Mouse (Mus musculus): ENCODE results near the gene Mtch1. TPM values are rescaled to one million over a fixed set of nuclear protein-coding genes. Genes with fewer than 3 reads are reported as not detected.

Gene Mtch1
- total RNA-seq, 1 experiment: 217 TPM

DNA sequence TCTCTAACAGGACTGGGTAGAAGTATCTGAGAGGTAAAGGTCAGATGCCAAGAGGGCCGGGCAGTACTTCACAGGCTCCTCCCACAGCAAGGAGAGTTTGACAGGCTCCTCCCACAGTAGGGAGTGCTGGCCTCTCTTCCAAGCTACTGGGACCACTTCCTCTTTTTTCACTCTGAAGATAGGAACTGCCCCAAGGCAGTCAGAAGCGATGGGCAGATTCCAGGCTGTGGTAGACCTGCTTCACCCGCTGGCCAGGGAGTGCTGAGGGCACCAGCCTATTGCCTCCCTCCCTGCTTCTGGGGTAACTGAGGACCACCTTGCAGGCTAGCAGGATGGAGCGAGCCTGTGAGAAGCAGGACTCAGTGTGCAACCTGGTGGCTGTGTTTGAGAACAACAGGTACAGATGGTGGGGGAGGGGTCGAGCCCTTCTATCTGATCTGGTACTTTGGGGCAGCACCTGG lies 13.1 kb upstream of the Mtch1 start, which contains the start of gene Fgd2:
Fgd2 (plus strand) TSS at position 154 of the 461 bp plus-strand sequence.
- in situ Hi-C loops (cut with MboI; ENCODE audit: low sequenced_read_pairs in 2 of 2, unreplicated experiment in 2 of 2): no loop called here
- H3K36me3 ChIP-seq (ENCODE audit: control insufficient read depth, insufficient read depth, low read length, poor library complexity, severe bottlenecking): no peaks in the 10 kb centered on the region
- H3K4me1 ChIP-seq (ENCODE audit: control insufficient read depth in 2 of 2, insufficient read depth in 2 of 2, low read length in 2 of 2, poor library complexity in 1 of 2): peaks cover 0 to 11% of the 10 kb centered on the region in 2 experiments; a peak in 1 of 4 replicates
- no peak within 1 kb of the TSS for H3K9ac ChIP-seq (ENCODE audit: insufficient read depth, low read depth, low read length, poor library complexity, severe bottlenecking)
- no peak for TF ChIP-seq ZNF384 (IDR thresholded peaks at IDR 0.05; ENCODE audit: low read depth, low read length)
- TF ChIP-seq MAFK (IDR thresholded peaks at IDR 0.05; ENCODE audit: insufficient read depth, low read depth, low read length): no peak
- TF ChIP-seq HCFC1 (IDR thresholded peaks at IDR 0.05; ENCODE audit: borderline replicate concordance, insufficient read depth, low read length): no peak
- DNase-seq (ENCODE audit: low read depth, low spot score): no peak
- no peaks in the 10 kb centered on the region for H3K9me3 ChIP-seq (ENCODE audit: control insufficient read depth, insufficient read depth, low read depth, low read length)
- 0 out of 4 replicates have a peak within 1 kb of the TSS, but pooled peaks of 1 of the 2 experiments have one; percentile 15 for H3K4me3 ChIP-seq (ENCODE audit: insufficient read depth in 1 of 2, low read depth in 1 of 2, low read length in 2 of 2, poor library complexity in 1 of 2, severe bottlenecking in 1 of 2)
- no peak within 1 kb of the TSS for H3K27ac ChIP-seq (ENCODE audit: insufficient read depth, low read depth, low read length, poor library complexity, severe bottlenecking)

DNA sequence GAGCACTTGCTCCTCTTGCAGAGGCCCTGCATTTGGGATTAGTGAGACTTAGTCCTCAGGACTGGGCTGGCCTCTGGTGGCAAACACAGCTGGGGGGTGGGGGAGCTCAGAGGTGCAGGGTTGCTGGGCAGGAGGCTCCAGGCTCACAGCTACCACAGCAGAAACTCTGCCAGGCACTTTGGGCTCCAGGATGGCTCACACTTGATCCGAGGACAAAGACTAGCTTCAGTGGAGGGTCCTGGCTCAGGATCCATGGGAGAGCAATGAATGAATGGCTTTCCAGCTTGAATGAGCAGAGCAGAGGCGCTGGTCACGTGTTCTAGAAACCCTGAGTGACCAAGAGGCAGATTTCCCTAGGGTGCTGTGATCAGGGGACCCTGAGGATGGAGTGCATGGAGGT lies 11.2 kb upstream of the Mtch1 start:
- Histone ChIP-seq H3K4me3 (ENCODE audit: insufficient read depth in 1 of 2, low read depth in 1 of 2, low read length in 2 of 2, poor library complexity in 1 of 2, severe bottlenecking in 1 of 2) (no peak overlapping the region), H3K4me1 (ENCODE audit: control insufficient read depth in 2 of 2, insufficient read depth in 2 of 2, low read length in 2 of 2, poor library complexity in 1 of 2) (peaks cover 2 to 12% of the 10 kb centered on the region in 2 experiments; a peak in 1 of 4 replicates), H3K27ac (ENCODE audit: insufficient read depth, low read depth, low read length, poor library complexity, severe bottlenecking) (no peak overlapping the region), H3K9me3 (ENCODE audit: control insufficient read depth, insufficient read depth, low read depth, low read length) (no peaks in the 10 kb centered on the region), H3K9ac (ENCODE audit: insufficient read depth, low read depth, low read length, poor library complexity, severe bottlenecking) (no peak overlapping the region), H3K36me3 (ENCODE audit: control insufficient read depth, insufficient read depth, low read length, poor library complexity, severe bottlenecking) (no peaks in the 10 kb centered on the region)
- in situ Hi-C loops (cut with MboI; ENCODE audit: low sequenced_read_pairs in 2 of 2, unreplicated experiment in 2 of 2): no loop called here
- DNase-seq (ENCODE audit: low read depth, low spot score): no peak
- TF ChIP-seq CHD2 (IDR thresholded peaks at IDR 0.05; ENCODE audit: low read depth, low read length): no peak
- TF ChIP-seq HCFC1 (IDR thresholded peaks at IDR 0.05; ENCODE audit: borderline replicate concordance, insufficient read depth, low read length): no peak

GRCm38 (mm10) chr17:29356882-29357281 lies 9.1 kb upstream of the Mtch1 start:
- Histone ChIP-seq H3K9ac (ENCODE audit: insufficient read depth, low read depth, low read length, poor library complexity, severe bottlenecking) (no peak overlapping the region; the same call in 1 of the 2 replicates), H3K4me1 (ENCODE audit: control insufficient read depth in 2 of 2, insufficient read depth in 2 of 2, low read length in 2 of 2, poor library complexity in 1 of 2) (peaks cover 2 to 11% of the 10 kb centered on the region in 2 experiments; a peak in 1 of 4 replicates)
- no peak for DNase-seq (ENCODE audit: low read depth, low spot score)

GRCm38 (mm10) chr17:29356479-29356856 lies 8.7 kb upstream of the Mtch1 start:
- peak overlapping the region; percentile 36; the same call in 1 of the 2 replicates for H3K9ac ChIP-seq (ENCODE audit: insufficient read depth, low read depth, low read length, poor library complexity, severe bottlenecking)
- peaks cover 2 to 10% of the 10 kb centered on the region in 2 experiments; a peak in 1 of 4 replicates for H3K4me1 ChIP-seq (ENCODE audit: control insufficient read depth in 2 of 2, insufficient read depth in 2 of 2, low read length in 2 of 2, poor library complexity in 1 of 2)
- H3K9me3 ChIP-seq (ENCODE audit: control insufficient read depth, insufficient read depth, low read depth, low read length): no peaks in the 10 kb centered on the region
- no peaks in the 10 kb centered on the region for H3K36me3 ChIP-seq (ENCODE audit: control insufficient read depth, insufficient read depth, low read length, poor library complexity, severe bottlenecking)
- in situ Hi-C loops (cut with MboI; ENCODE audit: low sequenced_read_pairs in 2 of 2, unreplicated experiment in 2 of 2): no loop called here
- DNase-seq (ENCODE audit: low read depth, low spot score): no peak
- TF ChIP-seq ZC3H11A (IDR thresholded peaks at IDR 0.05; ENCODE audit: borderline replicate concordance, low read depth, low read length) (no peak), CHD2 (IDR thresholded peaks at IDR 0.05; ENCODE audit: low read depth, low read length) (no peak), MAFK (IDR thresholded peaks at IDR 0.05; ENCODE audit: insufficient read depth, low read depth, low read length) (no peak), HCFC1 (IDR thresholded peaks at IDR 0.05; ENCODE audit: borderline replicate concordance, insufficient read depth, low read length) (no peak), ZNF384 (IDR thresholded peaks at IDR 0.05; ENCODE audit: low read depth, low read length) (no peak)
- H3K27ac ChIP-seq (ENCODE audit: insufficient read depth, low read depth, low read length, poor library complexity, severe bottlenecking): no peak overlapping the region
- peak overlapping the region; percentile 47 to 66 for H3K4me3 ChIP-seq (ENCODE audit: insufficient read depth in 1 of 2, low read depth in 1 of 2, low read length in 2 of 2, poor library complexity in 1 of 2, severe bottlenecking in 1 of 2)

More at GRCm38 (mm10) chr17:29356882-29357281, 9.1 kb upstream of the Mtch1 start:
- no peak for TF ChIP-seq HCFC1 (IDR thresholded peaks at IDR 0.05; ENCODE audit: borderline replicate concordance, insufficient read depth, low read length)
- TF ChIP-seq ZC3H11A (IDR thresholded peaks at IDR 0.05; ENCODE audit: borderline replicate concordance, low read depth, low read length): no peak
- no peak for TF ChIP-seq ZNF384 (IDR thresholded peaks at IDR 0.05; ENCODE audit: low read depth, low read length)
- no peak for TF ChIP-seq CHD2 (IDR thresholded peaks at IDR 0.05; ENCODE audit: low read depth, low read length)
- TF ChIP-seq MAFK (IDR thresholded peaks at IDR 0.05; ENCODE audit: insufficient read depth, low read depth, low read length): no peak
- Histone ChIP-seq H3K36me3 (ENCODE audit: control insufficient read depth, insufficient read depth, low read length, poor library complexity, severe bottlenecking) (no peaks in the 10 kb centered on the region), H3K4me3 (ENCODE audit: insufficient read depth in 1 of 2, low read depth in 1 of 2, low read length in 2 of 2, poor library complexity in 1 of 2, severe bottlenecking in 1 of 2) (peak overlapping the region; percentile 47 to 66), H3K27ac (ENCODE audit: insufficient read depth, low read depth, low read length, poor library complexity, severe bottlenecking) (no peak overlapping the region), H3K9me3 (ENCODE audit: control insufficient read depth, insufficient read depth, low read depth, low read length) (no peaks in the 10 kb centered on the region)
- in situ Hi-C loops (cut with MboI; ENCODE audit: low sequenced_read_pairs in 2 of 2, unreplicated experiment in 2 of 2): no loop called here
